Mouse (Mus musculus) small intestine, adult 2 months (tissue): ENCODE data around the gene Tmbim4.

Source experiments
- CTCF ChIP-seq: fragments of 200-500 bp; IDR thresholded peaks from 2 replicates; pipeline ENCODE4 v1.5.1; 2012; ENCODE audit warnings: low read depth, mild to moderate bottlenecking, control low read depth, inconsistent platforms, low read length, moderate library complexity, mixed read lengths; ENCODE audit not compliant: insufficient replicate concordance, insufficient read length; ENCODE audit errors: extremely low read depth
- POLR2A ChIP-seq: fragments of 200-500 bp; IDR thresholded peaks from 2 replicates; pipeline ENCODE4 v1.6.1; 2012; ENCODE audit warnings: low read depth, mild to moderate bottlenecking, control low read depth, inconsistent platforms, low read length, moderate library complexity

DNA sequence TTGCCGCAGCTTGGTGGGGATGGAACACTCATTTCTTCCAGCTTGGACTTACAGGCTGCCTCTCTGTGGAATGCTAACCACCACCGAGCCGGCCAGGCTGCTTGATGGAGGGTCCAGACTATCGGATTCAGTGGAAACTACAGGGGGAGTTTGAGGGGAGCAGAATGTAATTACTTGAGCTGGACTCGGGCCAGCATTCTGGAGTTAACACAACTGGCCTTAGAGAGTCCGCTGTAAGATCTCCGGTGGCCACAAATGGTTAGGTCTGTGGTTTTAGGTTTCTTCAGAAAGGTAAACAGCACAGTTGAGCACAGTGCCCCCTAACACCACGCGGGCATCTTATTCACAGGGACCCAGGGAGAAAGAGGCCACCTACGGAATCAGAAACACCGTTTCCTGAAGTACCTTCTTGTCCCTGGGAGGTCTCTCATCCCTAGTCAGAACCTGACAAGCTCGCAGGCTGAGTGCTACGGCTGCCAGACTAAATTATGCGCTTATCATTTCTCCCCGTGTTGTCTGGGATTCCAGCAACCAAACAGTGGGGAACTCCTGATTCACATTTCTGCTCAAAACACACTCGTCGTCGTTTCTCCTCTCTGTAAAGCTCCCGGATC lies 71.0 kb downstream of the Tmbim4 start:
- TF ChIP-seq CTCF (no peak), POLR2A (no peak)
